Mouse (Mus musculus): ENCODE measurements at regions not wholly inside any gene's neighbourhood (a gene's known extent, or its start where the extent isn't known, plus 50 kb on each side); places are given as distances from the start of the nearest gene placed in this dataset.

DNA sequence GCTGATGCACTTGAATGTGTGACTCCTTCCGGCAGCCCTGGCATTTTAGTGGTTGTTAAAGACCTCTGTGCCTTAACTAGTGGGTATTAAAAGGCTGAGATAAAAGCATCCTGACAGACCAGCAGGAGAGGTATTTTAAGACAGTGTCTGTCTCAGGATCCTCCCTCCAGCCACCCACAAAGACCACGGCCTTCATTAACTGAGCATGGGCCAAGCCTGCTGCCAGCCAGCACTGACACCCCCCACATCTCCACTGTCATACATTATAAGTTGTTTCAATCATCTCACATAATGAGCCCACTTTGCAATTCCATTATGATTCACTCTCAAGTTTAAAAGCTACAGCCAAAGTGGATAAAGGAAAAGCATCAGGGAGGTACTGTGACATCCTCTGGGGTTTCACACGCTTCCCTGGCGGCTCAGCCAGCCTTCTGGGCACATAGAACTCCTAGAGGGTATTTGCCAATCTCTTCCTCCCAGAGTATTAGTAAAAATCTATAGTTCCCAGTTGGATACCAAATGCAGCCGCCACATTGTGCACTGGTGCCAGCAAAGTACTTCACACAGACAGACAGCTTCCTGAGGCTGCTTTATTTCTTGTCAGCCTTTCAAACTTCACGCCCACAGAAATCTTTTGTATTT lies 333.8 kb downstream of the Olfr1505 start:
- TF ChIP-seq CTCF (IDR thresholded peaks at IDR 0.05; ENCODE audit: low read depth) (no peak), EP300 (IDR thresholded peaks at IDR 0.05; ENCODE audit: low read depth) (no peak)
